In genomic region chrX:151076941-151077485, GRCm38 (mm10) we compare ENCODE assay signal across 19 mouse cellular contexts. TPM values are rescaled to one million over a fixed set of nuclear protein-coding genes. Genes with fewer than 3 reads are reported as not detected.
DNase-seq lines count a peak whose midpoint lies in the region; ATAC-seq and TF ChIP-seq lines count a peak whose summit lies in the region.
"Had no signal": no experiment of that assay in that cellular context is flagged by ENCODE, and none has a peak within 500 bp of the region (broad histone marks: within the 10 kb centered on the region; RNA-seq: fewer than 3 reads in every experiment).

No protein-coding gene starts in this region.

- no peaks in the 10 kb centered on the region for H3K27me3 ChIP-seq in forebrain, embryonic 15.5 days
- H3K27me3 ChIP-seq in forebrain, embryonic 10.5 days (ENCODE audit: poor library complexity, severe bottlenecking): peaks cover 47% of the 10 kb centered on the region
- H3K27me3 ChIP-seq in testis, adult 2 months (ENCODE audit: control insufficient read depth, insufficient read depth, low read length): no peaks in the 10 kb centered on the region
- H3K27me3 ChIP-seq: hindbrain, embryonic 15.5 days; liver, embryonic 15.5 days had no signal

- no peak for DNase-seq in forebrain, embryonic 10.5 days (ENCODE audit: extremely low spot score, low spot score)
- DNase-seq in testis, postnatal 10 days (ENCODE audit: low spot score): no peak
- peak; percentile 56 to 67 for DNase-seq in cerebellum, postnatal 10 days
- no peak for DNase-seq in layer of hippocampus, adult 18-20 months (ENCODE audit: low spot score in 2 of 2)
- DNase-seq in left cerebral cortex, postnatal 36 days (ENCODE audit: low spot score in 2 of 2): no peak
- DNase-seq: gastrocnemius, postnatal 14 days; heart, postnatal 10 days; kidney, adult 18-20 months; kidney, postnatal 25 days; layer of hippocampus, adult 9-11 months; right cerebral cortex, postnatal 25 days; thymus, postnatal 25 days had no signal

- peak overlapping the region; percentile 34; the same call in 1 of the 2 replicates for H3K27ac ChIP-seq in forebrain, embryonic 15.5 days (replicated peaks)
- H3K27ac ChIP-seq in forebrain, embryonic 10.5 days: no peak overlapping the region
- no peak overlapping the region for H3K27ac ChIP-seq in testis, adult 2 months (ENCODE audit: control insufficient read depth, insufficient read depth, low read depth, low read length)
- H3K27ac ChIP-seq: heart, embryonic 10.5 days; hindbrain, embryonic 15.5 days; liver, embryonic 15.5 days had no signal

- no peaks in the 10 kb centered on the region for H3K9me3 ChIP-seq in forebrain, embryonic 15.5 days
- H3K9me3 ChIP-seq in forebrain, embryonic 10.5 days: no peaks in the 10 kb centered on the region
- H3K9me3 ChIP-seq: G1E; heart, embryonic 10.5 days; hindbrain, embryonic 15.5 days; liver, embryonic 15.5 days had no signal

- TF ChIP-seq CTCF in testis, adult 2 months (IDR thresholded peaks at IDR 0.05; ENCODE audit: control insufficient read depth, insufficient read depth, insufficient replicate concordance, low read depth, low read length): no peak

- no peak overlapping the region for H3K4me2 ChIP-seq in forebrain, embryonic 15.5 days (replicated peaks)
- H3K4me2 ChIP-seq: hindbrain, embryonic 15.5 days; liver, embryonic 15.5 days had no signal

- no peaks in the 10 kb centered on the region for H3K4me1 ChIP-seq in forebrain, embryonic 15.5 days
- H3K4me1 ChIP-seq in forebrain, embryonic 10.5 days: no peaks in the 10 kb centered on the region
- H3K4me1 ChIP-seq in testis, adult 2 months (ENCODE audit: control insufficient read depth, insufficient read depth, low read length): no peaks in the 10 kb centered on the region
- H3K4me1 ChIP-seq: heart, embryonic 10.5 days; hindbrain, embryonic 15.5 days; liver, embryonic 15.5 days had no signal

- WGBS in forebrain, embryonic 15.5 days: 59% methylated on average over 4 of the region's 4 CpGs
- WGBS in forebrain, embryonic 10.5 days: 86% methylated on average over 4 of the region's 4 CpGs

- ATAC-seq in forebrain, embryonic 15.5 days (replicated peaks): 0 out of 2 replicates have a peak, but pooled peaks have one; percentile 48
- ATAC-seq: lung, postnatal 0 days had no signal

- no peak overlapping the region for H3K4me3 ChIP-seq in forebrain, embryonic 15.5 days
- H3K4me3 ChIP-seq in forebrain, embryonic 10.5 days: no peak overlapping the region
- peak overlapping the region; percentile 21; the same call in 1 of the 2 replicates for H3K4me3 ChIP-seq in testis, adult 2 months (ENCODE audit: control insufficient read depth, low read depth, low read length)
- H3K4me3 ChIP-seq: heart, embryonic 10.5 days; hindbrain, embryonic 15.5 days; liver, embryonic 15.5 days had no signal

- peaks cover 7% of the 10 kb centered on the region for H3K36me3 ChIP-seq in forebrain, embryonic 15.5 days
- peaks cover 71% of the 10 kb centered on the region for H3K36me3 ChIP-seq in forebrain, embryonic 10.5 days (replicated peaks)
- H3K36me3 ChIP-seq in testis, adult 2 months (ENCODE audit: control insufficient read depth, insufficient read depth, low read length): no peaks in the 10 kb centered on the region

- H3K9ac ChIP-seq in forebrain, embryonic 15.5 days (replicated peaks): no peak overlapping the region
- H3K9ac ChIP-seq: hindbrain, embryonic 15.5 days; liver, embryonic 15.5 days had no signal

- intact Hi-C loops in left cerebral cortex, postnatal 36 days (cut with DNase I): no loop called here

- no peak for TF ChIP-seq POLR2A in testis, adult 2 months (IDR thresholded peaks at IDR 0.05; ENCODE audit: control insufficient read depth, low read depth, low read length)

RNA-seq across cellular contexts. Expression of gene Tsr2, which starts 19.3 kb away (rescaled TPM):
- polyA plus RNA-seq in forebrain, embryonic 15.5 days (2015; fragmentation: Nextera tagmentation; extraction: Ambion mirVana): 35.5 and 38.0 TPM in 2 replicates
- polyA plus RNA-seq in forebrain, embryonic 10.5 days (2016; fragmentation: Nextera tagmentation; extraction: Ambion mirVana): 64.6 and 65.2 TPM in 2 replicates
- polyA plus RNA-seq in testis, adult 2 months (2012; rRNA removed): 2.3 and 2.7 TPM in 2 replicates
- 10 to 100 TPM; 76.2 to 81.0 TPM for total RNA-seq in layer of hippocampus, adult 18-20 months (2021)
- total RNA-seq in left cerebral cortex, postnatal 36 days (2021): 10 to 100 TPM; 72.6 to 75.3 TPM

RNA-seq across cellular contexts. Expression of gene Fgd1, which starts 31.1 kb away (rescaled TPM):
- polyA plus RNA-seq in forebrain, embryonic 15.5 days (2015; fragmentation: Nextera tagmentation; extraction: Ambion mirVana): 10.6 and 12.4 TPM in 2 replicates
- polyA plus RNA-seq in forebrain, embryonic 10.5 days (2016; fragmentation: Nextera tagmentation; extraction: Ambion mirVana): 11.5 and 13.2 TPM in 2 replicates
- 1.3 TPM in 2 replicates for polyA plus RNA-seq in testis, adult 2 months (2012; rRNA removed)
- 10 to 100 TPM; 16.4 to 17.5 TPM for total RNA-seq in layer of hippocampus, adult 18-20 months (2021)
- 10 to 100 TPM; 17.8 to 18.4 TPM for total RNA-seq in left cerebral cortex, postnatal 36 days (2021)
- total RNA-seq: G1E had no signal
- polyA plus RNA-seq: G1E had no signal

RNA-seq across cellular contexts. Expression of gene Gnl3l, which starts 59.9 kb away (rescaled TPM):
- polyA plus RNA-seq in forebrain, embryonic 15.5 days (2015; fragmentation: Nextera tagmentation; extraction: Ambion mirVana): 59.6 and 61.5 TPM in 2 replicates
- 41.8 and 44.3 TPM in 2 replicates for polyA plus RNA-seq in forebrain, embryonic 10.5 days (2016; fragmentation: Nextera tagmentation; extraction: Ambion mirVana)
- polyA plus RNA-seq in testis, adult 2 months (2012; rRNA removed): 1.4 and 1.7 TPM in 2 replicates
- 100 to 1,000 TPM; 192 to 199 TPM for total RNA-seq in layer of hippocampus, adult 18-20 months (2021)
- 100 to 1,000 TPM; 201 TPM for total RNA-seq in left cerebral cortex, postnatal 36 days (2021)

Comparison
In these comparisons a context has a peak if more than half of its experiments do, and no peak if none do; other contexts are left out.
1. DNase-seq: peak in cerebellum, postnatal 10 days (2 of 2); none in forebrain, embryonic 10.5 days (single experiment), testis, postnatal 10 days (single experiment), layer of hippocampus, adult 18-20 months (0 of 2) and left cerebral cortex, postnatal 36 days (0 of 2).
2. RNA of gene Gnl3l, which starts 59.9 kb away (polyA plus RNA-seq): 59.6 to 61.5 TPM in forebrain, embryonic 15.5 days and 41.8 to 44.3 TPM in forebrain, embryonic 10.5 days; 1.4 to 1.7 TPM in testis, adult 2 months; every median in the first group is over 10 times any median in the second.